In genomic region chr9:56121097-56121496, GRCm38 (mm10) we compare ENCODE assay signal across 8 mouse cellular contexts. TPM values are rescaled to one million over a fixed set of nuclear protein-coding genes. Genes with fewer than 3 reads are reported as not detected.
DNase-seq lines count a peak whose midpoint lies in the region; ATAC-seq and TF ChIP-seq lines count a peak whose summit lies in the region.
"Had no signal": no experiment of that assay in that cellular context is flagged by ENCODE, and none has a peak within 500 bp of the region (broad histone marks: within the 10 kb centered on the region; RNA-seq: fewer than 3 reads in every experiment).

No protein-coding gene starts in this region.

- no peak overlapping the region for H3K4me2 ChIP-seq in midbrain, embryonic 12.5 days (replicated peaks)
- H3K4me2 ChIP-seq in stomach, postnatal 0 days (replicated peaks; ENCODE audit: low read depth): no peak overlapping the region

- no peaks in the 10 kb centered on the region for H3K9me3 ChIP-seq in midbrain, embryonic 12.5 days
- H3K9me3 ChIP-seq in stomach, postnatal 0 days (ENCODE audit: control insufficient read depth, low read length): no peaks in the 10 kb centered on the region

- H3K36me3 ChIP-seq in spleen, adult 2 months (ENCODE audit: control insufficient read depth, insufficient read depth, low read length): peaks cover 18% of the 10 kb centered on the region
- H3K36me3 ChIP-seq in midbrain, embryonic 12.5 days: no peaks in the 10 kb centered on the region
- H3K36me3 ChIP-seq in stomach, postnatal 0 days (ENCODE audit: control insufficient read depth, insufficient read depth, low read length): no peaks in the 10 kb centered on the region

- H3K27ac ChIP-seq in spleen, adult 2 months (ENCODE audit: insufficient read depth, low read length): no peak overlapping the region
- no peak overlapping the region for H3K27ac ChIP-seq in bone marrow, adult 2 months (ENCODE audit: control insufficient read depth, insufficient read depth, low read depth, low read length, poor library complexity)
- no peak overlapping the region for H3K27ac ChIP-seq in left cerebral cortex, adult 2 months
- no peak overlapping the region for H3K27ac ChIP-seq in midbrain, embryonic 12.5 days (replicated peaks)
- H3K27ac ChIP-seq in stomach, postnatal 0 days (replicated peaks): no peak overlapping the region
- H3K27ac ChIP-seq: macrophage had no signal

- H3K9ac ChIP-seq in midbrain, embryonic 12.5 days (replicated peaks): no peak overlapping the region
- no peak overlapping the region for H3K9ac ChIP-seq in stomach, postnatal 0 days (ENCODE audit: low read length)

- WGBS in spleen, adult 2 months: 76% methylated on average over 7 of the region's 7 CpGs
- 72% methylated on average over 7 of the region's 7 CpGs for WGBS in bone marrow, adult 2 months
- 29% methylated on average over 7 of the region's 7 CpGs for WGBS in midbrain, embryonic 12.5 days
- WGBS in stomach, postnatal 0 days: 21% methylated on average over 7 of the region's 7 CpGs

- H3K4me3 ChIP-seq in spleen, adult 2 months (ENCODE audit: extremely low read depth, insufficient read depth, insufficient read length): no peak overlapping the region
- no peak overlapping the region for H3K4me3 ChIP-seq in bone marrow, adult 2 months (replicated peaks; ENCODE audit: control insufficient read depth, low read depth, low read length)
- H3K4me3 ChIP-seq in left cerebral cortex, adult 2 months: no peak overlapping the region
- no peak overlapping the region for H3K4me3 ChIP-seq in midbrain, embryonic 12.5 days
- no peak overlapping the region for H3K4me3 ChIP-seq in stomach, postnatal 0 days (ENCODE audit: low read depth, low read length)

- TF ChIP-seq CTCF in spleen, adult 2 months (IDR thresholded peaks at IDR 0.05; ENCODE audit: extremely low read depth, insufficient read depth, insufficient read length, insufficient replicate concordance): peak; percentile 42; the same call in 1 of the 2 replicates
- TF ChIP-seq CTCF in bone marrow, adult 2 months (IDR thresholded peaks at IDR 0.05; ENCODE audit: control insufficient read depth, insufficient read depth, low read length): peak; percentile 63
- peak; percentile 62 for TF ChIP-seq CTCF in left cerebral cortex, adult 2 months (IDR thresholded peaks at IDR 0.05)
- peak; percentile 70 for TF ChIP-seq CTCF in stomach, postnatal 0 days (IDR thresholded peaks at IDR 0.05; ENCODE audit: low read depth)

- H3K27me3 ChIP-seq in spleen, adult 2 months (ENCODE audit: control insufficient read depth, insufficient read depth, low read length): no peaks in the 10 kb centered on the region
- H3K27me3 ChIP-seq in midbrain, embryonic 12.5 days: peaks cover 5% of the 10 kb centered on the region; the same call in 1 of the 2 replicates
- H3K27me3 ChIP-seq in stomach, postnatal 0 days (ENCODE audit: control insufficient read depth, insufficient read depth, low read length): no peaks in the 10 kb centered on the region

- TF ChIP-seq POLR2A in spleen, adult 2 months (IDR thresholded peaks at IDR 0.05; ENCODE audit: low read depth, low read length): no peak
- no peak for TF ChIP-seq POLR2A in bone marrow, adult 2 months (IDR thresholded peaks at IDR 0.05; ENCODE audit: borderline replicate concordance, control insufficient read depth, low read depth, low read length)

- no peaks in the 10 kb centered on the region for H3K4me1 ChIP-seq in spleen, adult 2 months (ENCODE audit: control insufficient read depth, insufficient read depth, insufficient read length)
- H3K4me1 ChIP-seq in bone marrow, adult 2 months (ENCODE audit: control insufficient read depth, insufficient read depth, low read length): no peaks in the 10 kb centered on the region
- H3K4me1 ChIP-seq in midbrain, embryonic 12.5 days: peaks cover 18% of the 10 kb centered on the region
- no peaks in the 10 kb centered on the region for H3K4me1 ChIP-seq in stomach, postnatal 0 days (replicated peaks; ENCODE audit: control insufficient read depth, insufficient read depth)

- peak; percentile 38; the same call in 1 of the 2 replicates for ATAC-seq in midbrain, embryonic 12.5 days (ENCODE audit: low FRiP score, low read depth)
- ATAC-seq in stomach, postnatal 0 days (ENCODE audit: low FRiP score, low TSS enrichment): no peak

- TF ChIP-seq EP300 in stomach, postnatal 0 days (optimal IDR thresholded peaks at IDR 0.05): no peak

- no peak for DNase-seq in spleen, adult 2 months (ENCODE audit: low read depth in 1 of 2, low spot score in 2 of 2)
- no peak for DNase-seq in spleen, adult 18-20 months
- peak; percentile 59 for DNase-seq in gastrocnemius, postnatal 14 days
- peak; percentile 56 to 58 for DNase-seq in left cerebral cortex, adult 2 months (ENCODE audit: extremely low spot score in 1 of 2, low spot score in 2 of 2)
- DNase-seq in stomach, postnatal 0 days (ENCODE audit: low spot score): no peak

- intact Hi-C loops in gastrocnemius, postnatal 14 days (cut with DNase I; ENCODE audit: low total_unique reads): no loop called here
- intact Hi-C loops in left cerebral cortex, adult 2 months (cut with DNase I): no loop called here

RNA-seq across cellular contexts. Expression of gene Pstpip1, which starts 31.3 kb away (rescaled TPM):
- polyA plus RNA-seq in spleen, adult 2 months (2012; rRNA removed): 51.8 and 65.0 TPM in 2 replicates
- 63.2 and 115 TPM in 2 replicates for polyA plus RNA-seq in bone marrow, adult 2 months (2011; ENCODE audit: insufficient read depth, insufficient read length, low replicate concordance, missing spikeins)
- total RNA-seq in gastrocnemius, postnatal 14 days (2021): 1 to 10 TPM; 1.3 to 1.8 TPM
- 1 to 10 TPM; 2.3 to 4.6 TPM for total RNA-seq in left cerebral cortex, adult 2 months (2021)
- polyA plus RNA-seq in midbrain, embryonic 12.5 days (2016; fragmentation: Nextera tagmentation; extraction: Ambion mirVana): 0.75 and 0.94 TPM in 2 replicates
- 3.9 and 5.0 TPM in 2 replicates for polyA plus RNA-seq in stomach, postnatal 0 days (2015; fragmentation: Nextera tagmentation; extraction: Ambion mirVana)

RNA-seq across cellular contexts. Expression of gene Tspan3, which starts 44.2 kb away (rescaled TPM):
- polyA plus RNA-seq in spleen, adult 2 months (2012; rRNA removed): 55.6 and 74.8 TPM in 2 replicates
- polyA plus RNA-seq in bone marrow, adult 2 months (2011; ENCODE audit: insufficient read depth, insufficient read length, low replicate concordance, missing spikeins): 3.2 and 9.4 TPM in 2 replicates
- total RNA-seq in gastrocnemius, postnatal 14 days (2021): 100 to 1,000 TPM; 131 to 147 TPM
- 100 to 1,000 TPM; 337 to 351 TPM for total RNA-seq in left cerebral cortex, adult 2 months (2021)
- polyA plus RNA-seq in midbrain, embryonic 12.5 days (2016; fragmentation: Nextera tagmentation; extraction: Ambion mirVana): 513 and 534 TPM in 2 replicates
- polyA plus RNA-seq in stomach, postnatal 0 days (2015; fragmentation: Nextera tagmentation; extraction: Ambion mirVana): 318 and 328 TPM in 2 replicates

Comparison
In these comparisons a context has a peak if more than half of its experiments do, and no peak if none do; other contexts are left out.
1. DNase-seq: peak in gastrocnemius, postnatal 14 days (single experiment) and left cerebral cortex, adult 2 months (2 of 2); none in spleen, adult 2 months (0 of 2), spleen, adult 18-20 months (0 of 2) and stomach, postnatal 0 days (single experiment).
2. Peak in every context shown above with its lines, with median percentiles within 50 percentile points of each other: CTCF ChIP-seq.